Mouse (Mus musculus): Measurements from ENCODE around the gene Zfp462. TPM values are rescaled to one million over a fixed set of nuclear protein-coding genes. Genes with fewer than 3 reads are reported as not detected.
"Not testable (repeated sequence)": the region's sequence is repeated elsewhere in the genome, so short reads cannot be mapped to it uniquely, and the experiment has no call there.

The Zfp462 gene
- polyA plus RNA-seq, 1 experiment from 2014 or later: 5.1 TPM

DNA sequence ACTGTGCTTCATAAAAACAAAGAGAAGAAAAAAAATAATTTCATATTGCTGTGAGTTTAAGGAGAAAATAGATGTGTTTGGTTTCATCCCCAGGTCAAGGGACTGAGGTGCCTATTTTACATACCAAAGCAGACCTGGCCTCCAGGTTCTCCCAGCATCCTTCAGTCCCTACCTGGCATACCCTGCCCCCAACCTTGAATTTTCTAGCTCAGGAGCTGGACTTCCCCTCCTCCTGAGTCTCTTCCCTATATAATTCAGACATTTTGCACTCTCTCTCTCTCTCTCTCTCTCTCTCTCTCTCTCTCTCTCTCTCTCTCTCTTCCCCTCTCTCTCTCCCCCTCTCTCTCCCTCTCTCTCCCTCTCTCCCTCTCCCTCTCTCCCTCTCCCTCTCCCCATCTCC lies 48.2 kb downstream of the Zfp462 start:
- not testable (repeated sequence) for DNase-seq (ENCODE audit: low spot score); H3K9me3 ChIP-seq (ENCODE audit: control insufficient read depth, low read length); H3K36me3 ChIP-seq (ENCODE audit: control insufficient read depth, insufficient read depth, low read length); ATAC-seq (replicated peaks; ENCODE audit: low FRiP score, low TSS enrichment, low read depth); H3K4me1 ChIP-seq (replicated peaks; ENCODE audit: control insufficient read depth, insufficient read depth, low read length); H3K27me3 ChIP-seq (replicated peaks; ENCODE audit: control insufficient read depth, insufficient read depth, low read length); H3K27ac ChIP-seq (ENCODE audit: low read depth); H3K9ac ChIP-seq (ENCODE audit: low read length); H3K4me2 ChIP-seq (ENCODE audit: low read length); H3K4me3 ChIP-seq (ENCODE audit: low read depth, low read length)

DNA sequence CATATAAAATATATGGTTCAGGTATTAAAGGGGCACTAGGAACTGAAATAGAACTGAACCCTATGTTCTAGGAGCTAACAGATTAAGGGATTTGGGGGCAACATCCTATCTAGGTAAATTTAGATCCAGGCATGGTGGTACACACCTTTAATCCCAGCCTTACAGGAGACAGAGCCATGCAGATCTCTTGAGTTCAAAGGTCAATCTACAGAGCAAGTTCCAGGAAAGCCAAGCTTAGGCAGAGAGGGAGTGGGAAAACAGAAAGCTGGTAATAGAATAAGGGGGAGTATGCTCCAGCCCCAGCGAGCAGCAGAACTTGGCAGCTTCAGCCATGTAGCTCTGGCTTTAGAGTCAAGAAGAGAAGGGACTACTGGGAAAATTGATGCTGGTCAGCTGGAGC lies 50.4 kb downstream of the Zfp462 start:
- 84% methylated on average over 1 of the region's 1 CpGs for WGBS
- 0 out of 2 replicates have a peak, but pooled peaks cover 5% of the 10 kb centered on the region for H3K36me3 ChIP-seq (ENCODE audit: control insufficient read depth, insufficient read depth, low read length)
- no peaks in the 10 kb centered on the region for H3K4me1 ChIP-seq (replicated peaks; ENCODE audit: control insufficient read depth, insufficient read depth, low read length)
- no peaks in the 10 kb centered on the region for H3K27me3 ChIP-seq (replicated peaks; ENCODE audit: control insufficient read depth, insufficient read depth, low read length)
- no peak overlapping the region for H3K4me3 ChIP-seq (ENCODE audit: low read depth, low read length)
- DNase-seq (ENCODE audit: low spot score): no peak
- no peak for ATAC-seq (replicated peaks; ENCODE audit: low FRiP score, low TSS enrichment, low read depth)
- H3K9me3 ChIP-seq (ENCODE audit: control insufficient read depth, low read length): no peaks in the 10 kb centered on the region
- H3K4me2 ChIP-seq (ENCODE audit: low read length): no peak overlapping the region
- no peak overlapping the region for H3K9ac ChIP-seq (ENCODE audit: low read length)
- no peak overlapping the region for H3K27ac ChIP-seq (ENCODE audit: low read depth)

DNA sequence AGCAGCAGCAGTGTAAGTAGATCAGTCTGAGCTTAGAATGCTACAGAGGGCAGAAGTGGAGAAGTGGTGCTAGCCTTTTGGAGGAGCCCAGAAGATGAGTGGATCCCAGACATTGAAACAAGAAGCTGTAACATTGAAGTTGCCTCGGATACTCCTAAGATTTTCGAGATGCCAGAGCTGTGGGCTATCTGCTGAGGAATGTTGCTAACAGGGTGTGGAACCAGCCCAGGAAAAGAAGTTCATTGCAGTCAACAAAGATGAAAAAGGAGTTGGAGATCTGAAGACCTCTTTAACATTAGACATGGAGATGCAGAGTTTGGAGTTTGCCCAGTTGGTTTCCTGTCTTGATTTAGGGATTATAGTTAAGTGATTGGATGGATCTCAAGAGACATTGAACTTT lies 51.2 kb downstream of the Zfp462 start:
- Histone ChIP-seq H3K4me2 (ENCODE audit: low read length) (no peak overlapping the region), H3K9ac (ENCODE audit: low read length) (no peak overlapping the region), H3K27ac (ENCODE audit: low read depth) (no peak overlapping the region), H3K4me1 (replicated peaks; ENCODE audit: control insufficient read depth, insufficient read depth, low read length) (0 out of 2 replicates have a peak, but pooled peaks cover 4% of the 10 kb centered on the region), H3K4me3 (ENCODE audit: low read depth, low read length) (no peak overlapping the region), H3K36me3 (ENCODE audit: control insufficient read depth, insufficient read depth, low read length) (0 out of 2 replicates have a peak, but pooled peaks cover 5% of the 10 kb centered on the region), H3K9me3 (ENCODE audit: control insufficient read depth, low read length) (no peaks in the 10 kb centered on the region), H3K27me3 (replicated peaks; ENCODE audit: control insufficient read depth, insufficient read depth, low read length) (no peaks in the 10 kb centered on the region)
- 80% methylated on average over 2 of the region's 2 CpGs for WGBS
- ATAC-seq (replicated peaks; ENCODE audit: low FRiP score, low TSS enrichment, low read depth) (no peak), DNase-seq (ENCODE audit: low spot score) (no peak)

DNA sequence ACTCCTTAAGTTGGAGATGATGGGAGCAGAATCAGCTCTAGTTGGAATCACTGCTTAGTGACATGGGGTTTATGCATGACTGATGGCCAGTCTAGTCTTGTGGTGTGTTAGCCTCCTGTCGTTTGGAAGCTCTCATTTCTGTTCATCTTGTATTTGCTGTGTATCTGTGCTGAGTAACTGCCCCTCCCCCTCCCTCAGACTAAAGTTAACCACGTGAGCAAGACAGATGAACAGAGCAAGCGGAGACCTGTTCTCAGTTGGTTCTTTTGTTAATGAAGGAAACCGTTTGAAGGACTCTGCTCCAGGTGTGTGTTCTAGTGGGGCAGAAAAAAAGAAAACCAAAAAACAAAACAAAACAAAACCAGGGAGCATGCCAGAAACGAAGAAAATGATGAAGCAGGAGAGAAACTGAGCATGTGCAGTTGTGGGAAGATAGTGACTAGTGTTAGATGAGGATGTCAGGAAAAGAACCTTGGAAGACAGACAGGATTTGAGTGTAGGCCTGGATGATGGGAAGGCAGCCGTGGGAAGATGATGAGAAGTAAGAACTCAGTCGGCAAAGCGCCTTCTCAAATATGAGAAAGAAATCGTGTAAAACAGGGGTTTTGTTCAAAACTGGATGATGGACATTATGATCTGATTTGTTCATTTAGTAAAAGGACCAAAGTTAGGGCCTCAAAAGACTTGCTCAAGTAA lies 53.4 kb downstream of the Zfp462 start:
- Histone ChIP-seq H3K27me3 (replicated peaks; ENCODE audit: control insufficient read depth, insufficient read depth, low read length) (no peaks in the 10 kb centered on the region), H3K4me1 (replicated peaks; ENCODE audit: control insufficient read depth, insufficient read depth, low read length) (0 out of 2 replicates have a peak, but pooled peaks cover 5% of the 10 kb centered on the region), H3K36me3 (ENCODE audit: control insufficient read depth, insufficient read depth, low read length) (0 out of 2 replicates have a peak, but pooled peaks cover 8% of the 10 kb centered on the region), H3K9me3 (ENCODE audit: control insufficient read depth, low read length) (no peaks in the 10 kb centered on the region), H3K4me2 (ENCODE audit: low read length) (no peak overlapping the region), H3K4me3 (ENCODE audit: low read depth, low read length) (no peak overlapping the region), H3K27ac (ENCODE audit: low read depth) (no peak overlapping the region), H3K9ac (ENCODE audit: low read length) (no peak overlapping the region)
- 72% methylated on average over 9 of the region's 9 CpGs for WGBS
- no peak for DNase-seq (ENCODE audit: low spot score)
- ATAC-seq (replicated peaks; ENCODE audit: low FRiP score, low TSS enrichment, low read depth): no peak

DNA sequence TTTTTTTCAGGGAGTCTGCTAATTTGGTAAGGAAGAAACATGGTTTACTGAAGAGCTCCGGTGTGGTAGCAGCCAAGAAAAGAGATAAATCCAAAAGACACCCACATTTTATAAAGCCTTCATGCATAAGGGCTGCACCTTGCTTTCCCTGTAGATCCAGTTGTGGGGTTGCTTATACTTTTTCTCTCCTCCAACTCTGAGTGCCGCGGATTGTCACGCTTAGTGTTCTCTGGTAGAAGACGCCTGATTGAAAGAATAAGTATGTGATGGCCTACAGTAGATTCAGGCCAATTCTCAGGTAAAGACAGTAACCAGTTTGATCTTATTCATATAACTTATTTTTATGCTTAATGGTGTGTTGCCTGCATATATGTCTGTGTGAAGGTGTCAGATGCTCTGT lies 54.7 kb downstream of the Zfp462 start:
- ATAC-seq (replicated peaks; ENCODE audit: low FRiP score, low TSS enrichment, low read depth): no peak
- 97% methylated on average over 5 of the region's 5 CpGs for WGBS

DNA sequence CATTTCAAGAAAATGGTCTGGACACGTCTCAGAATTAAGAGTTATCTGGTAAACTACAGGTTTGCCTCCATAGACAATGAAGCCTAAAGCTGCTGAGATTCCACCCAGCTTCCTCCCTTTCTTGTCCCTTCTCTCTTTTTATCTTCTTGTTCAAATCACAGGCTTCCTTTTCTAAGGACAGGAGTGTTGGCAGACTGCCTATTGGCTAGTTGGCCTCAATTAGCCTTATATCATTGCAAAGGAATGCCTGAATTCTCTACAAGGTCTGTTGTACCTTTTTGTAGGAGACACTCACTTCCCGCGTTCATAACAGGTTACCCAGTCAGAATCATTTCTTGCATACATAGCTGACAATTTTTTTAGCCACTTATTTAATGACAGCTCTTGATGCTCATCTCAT lies 56.5 kb downstream of the Zfp462 start:
- Histone ChIP-seq H3K4me3 (ENCODE audit: low read depth, low read length) (no peak overlapping the region), H3K27me3 (replicated peaks; ENCODE audit: control insufficient read depth, insufficient read depth, low read length) (no peaks in the 10 kb centered on the region), H3K4me1 (replicated peaks; ENCODE audit: control insufficient read depth, insufficient read depth, low read length) (peaks cover 28% of the 10 kb centered on the region), H3K36me3 (ENCODE audit: control insufficient read depth, insufficient read depth, low read length) (0 out of 2 replicates have a peak, but pooled peaks cover 4% of the 10 kb centered on the region), H3K9ac (ENCODE audit: low read length) (no peak overlapping the region), H3K9me3 (ENCODE audit: control insufficient read depth, low read length) (no peaks in the 10 kb centered on the region), H3K27ac (ENCODE audit: low read depth) (no peak overlapping the region), H3K4me2 (ENCODE audit: low read length) (no peak overlapping the region)
- ATAC-seq (replicated peaks; ENCODE audit: low FRiP score, low TSS enrichment, low read depth) (no peak), DNase-seq (ENCODE audit: low spot score) (no peak)
- WGBS: 69% methylated on average over 3 of the region's 3 CpGs

More for the DNA sequence above, 54.7 kb downstream of the Zfp462 start:
- Histone ChIP-seq H3K9ac (ENCODE audit: low read length) (no peak overlapping the region), H3K36me3 (ENCODE audit: control insufficient read depth, insufficient read depth, low read length) (0 out of 2 replicates have a peak, but pooled peaks cover 8% of the 10 kb centered on the region), H3K27ac (ENCODE audit: low read depth) (no peak overlapping the region), H3K27me3 (replicated peaks; ENCODE audit: control insufficient read depth, insufficient read depth, low read length) (no peaks in the 10 kb centered on the region), H3K4me3 (ENCODE audit: low read depth, low read length) (no peak overlapping the region), H3K4me2 (ENCODE audit: low read length) (no peak overlapping the region), H3K4me1 (replicated peaks; ENCODE audit: control insufficient read depth, insufficient read depth, low read length) (peaks cover 12% of the 10 kb centered on the region), H3K9me3 (ENCODE audit: control insufficient read depth, low read length) (no peaks in the 10 kb centered on the region)
- DNase-seq (ENCODE audit: low spot score): no peak

DNA sequence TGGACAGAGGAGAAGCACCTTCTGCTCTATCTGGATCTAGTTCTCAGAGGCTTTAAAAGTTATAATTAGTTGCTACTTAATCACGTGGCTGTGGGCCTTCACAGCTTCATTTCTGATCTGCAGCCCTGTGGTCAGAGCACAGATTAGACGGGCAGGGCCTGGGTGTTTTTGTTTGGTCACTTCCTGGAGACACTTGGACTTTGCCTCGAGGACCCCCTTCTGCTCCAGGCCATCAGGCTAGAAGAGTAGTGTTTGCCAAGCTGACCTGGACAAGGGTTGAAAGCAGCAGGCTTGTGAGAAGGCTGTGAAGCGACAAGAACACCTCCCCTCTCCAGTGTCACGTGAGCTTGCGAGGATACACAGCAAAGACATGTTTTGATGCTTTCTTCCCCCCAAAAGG lies 58.3 kb downstream of the Zfp462 start:
- Histone ChIP-seq H3K9ac (ENCODE audit: low read length) (no peak overlapping the region), H3K4me3 (ENCODE audit: low read depth, low read length) (no peak overlapping the region), H3K27me3 (replicated peaks; ENCODE audit: control insufficient read depth, insufficient read depth, low read length) (no peaks in the 10 kb centered on the region), H3K9me3 (ENCODE audit: control insufficient read depth, low read length) (no peaks in the 10 kb centered on the region), H3K4me1 (replicated peaks; ENCODE audit: control insufficient read depth, insufficient read depth, low read length) (peaks cover 31% of the 10 kb centered on the region), H3K27ac (ENCODE audit: low read depth) (peak overlapping the region; percentile 14; the same call in 1 of the 2 replicates), H3K4me2 (ENCODE audit: low read length) (no peak overlapping the region), H3K36me3 (ENCODE audit: control insufficient read depth, insufficient read depth, low read length) (peaks cover 11% of the 10 kb centered on the region)
- ATAC-seq (replicated peaks; ENCODE audit: low FRiP score, low TSS enrichment, low read depth): no peak
- DNase-seq (ENCODE audit: low spot score): no peak
- WGBS: 71% methylated on average over 6 of the region's 6 CpGs

DNA sequence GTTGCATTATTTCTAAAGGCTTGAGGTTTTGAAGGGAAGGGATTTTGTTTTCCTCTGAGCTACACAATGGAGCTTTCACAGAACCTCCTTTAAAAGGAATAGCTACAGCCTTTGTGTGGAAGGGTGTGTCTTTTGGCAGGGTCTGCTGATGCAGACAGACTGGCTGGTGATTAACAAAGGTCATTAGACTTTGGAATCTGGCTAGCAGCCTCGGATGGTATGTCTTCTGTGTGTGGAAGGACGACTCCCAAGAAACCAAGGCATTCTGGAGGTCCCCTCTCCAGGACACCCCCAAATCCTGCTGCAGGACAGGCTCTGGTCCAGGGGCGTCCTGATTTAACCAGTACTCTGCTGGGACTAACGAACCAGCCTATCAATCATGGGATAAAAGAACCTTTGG lies 60.2 kb downstream of the Zfp462 start:
- Histone ChIP-seq H3K4me1 (replicated peaks; ENCODE audit: control insufficient read depth, insufficient read depth, low read length) (peaks cover 31% of the 10 kb centered on the region), H3K9me3 (ENCODE audit: control insufficient read depth, low read length) (no peaks in the 10 kb centered on the region), H3K4me2 (ENCODE audit: low read length) (peak overlapping the region; percentile 40), H3K27me3 (replicated peaks; ENCODE audit: control insufficient read depth, insufficient read depth, low read length) (no peaks in the 10 kb centered on the region), H3K4me3 (ENCODE audit: low read depth, low read length) (no peak overlapping the region), H3K27ac (ENCODE audit: low read depth) (peak overlapping the region; percentile 74), H3K36me3 (ENCODE audit: control insufficient read depth, insufficient read depth, low read length) (peaks cover 30% of the 10 kb centered on the region), H3K9ac (ENCODE audit: low read length) (no peak overlapping the region)
- DNase-seq (ENCODE audit: low spot score) (peak; percentile 72), ATAC-seq (replicated peaks; ENCODE audit: low FRiP score, low TSS enrichment, low read depth) (peak; percentile 85)
- WGBS: 18% methylated on average over 4 of the region's 4 CpGs

DNA sequence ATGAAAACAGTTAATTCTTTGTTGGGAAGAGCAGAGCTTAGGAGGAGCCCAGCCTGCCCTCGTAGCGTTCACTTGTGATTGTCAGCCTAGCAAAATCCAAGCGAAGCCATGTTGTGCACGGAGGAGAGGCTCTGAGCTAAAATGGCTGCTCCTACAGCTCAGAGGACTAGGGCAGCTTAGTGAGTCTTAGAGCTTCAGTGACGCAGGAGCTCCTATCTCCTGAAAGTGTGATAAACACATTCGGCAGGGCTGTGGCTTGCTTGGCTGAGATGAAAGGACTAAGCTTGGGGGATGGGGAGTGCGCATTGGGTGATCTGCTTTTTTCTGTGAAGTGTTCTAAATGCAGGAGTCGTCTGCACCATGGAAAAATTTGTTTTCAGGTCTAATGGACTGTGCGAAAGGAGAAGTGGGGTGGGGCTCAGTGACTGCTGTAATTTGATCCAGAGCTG lies 60.7 kb downstream of the Zfp462 start:
- Histone ChIP-seq H3K4me2 (ENCODE audit: low read length) (peak overlapping the region; percentile 40), H3K27ac (ENCODE audit: low read depth) (peak overlapping the region; percentile 74), H3K4me3 (ENCODE audit: low read depth, low read length) (no peak overlapping the region), H3K9me3 (ENCODE audit: control insufficient read depth, low read length) (no peaks in the 10 kb centered on the region), H3K9ac (ENCODE audit: low read length) (no peak overlapping the region), H3K27me3 (replicated peaks; ENCODE audit: control insufficient read depth, insufficient read depth, low read length) (no peaks in the 10 kb centered on the region), H3K36me3 (ENCODE audit: control insufficient read depth, insufficient read depth, low read length) (peaks cover 35% of the 10 kb centered on the region), H3K4me1 (replicated peaks; ENCODE audit: control insufficient read depth, insufficient read depth, low read length) (peaks cover 31% of the 10 kb centered on the region)
- peak; percentile 72 for DNase-seq (ENCODE audit: low spot score)
- ATAC-seq (replicated peaks; ENCODE audit: low FRiP score, low TSS enrichment, low read depth): peak; percentile 80
- WGBS: 5% methylated on average over 9 of the region's 9 CpGs
